Mouse (Mus musculus) testis, postnatal 14 days (tissue): ENCODE data around the gene Slc31a1.
A peak's percentile ranks its signal among the peaks of the same experiment; 100 is the strongest.

Experiments
- DNase-seq: peaks from one replicate; pipeline ENCODE4 v3.0.0; 2021; ENCODE audit warnings: low spot score

Slc31a1 gene

DNA sequence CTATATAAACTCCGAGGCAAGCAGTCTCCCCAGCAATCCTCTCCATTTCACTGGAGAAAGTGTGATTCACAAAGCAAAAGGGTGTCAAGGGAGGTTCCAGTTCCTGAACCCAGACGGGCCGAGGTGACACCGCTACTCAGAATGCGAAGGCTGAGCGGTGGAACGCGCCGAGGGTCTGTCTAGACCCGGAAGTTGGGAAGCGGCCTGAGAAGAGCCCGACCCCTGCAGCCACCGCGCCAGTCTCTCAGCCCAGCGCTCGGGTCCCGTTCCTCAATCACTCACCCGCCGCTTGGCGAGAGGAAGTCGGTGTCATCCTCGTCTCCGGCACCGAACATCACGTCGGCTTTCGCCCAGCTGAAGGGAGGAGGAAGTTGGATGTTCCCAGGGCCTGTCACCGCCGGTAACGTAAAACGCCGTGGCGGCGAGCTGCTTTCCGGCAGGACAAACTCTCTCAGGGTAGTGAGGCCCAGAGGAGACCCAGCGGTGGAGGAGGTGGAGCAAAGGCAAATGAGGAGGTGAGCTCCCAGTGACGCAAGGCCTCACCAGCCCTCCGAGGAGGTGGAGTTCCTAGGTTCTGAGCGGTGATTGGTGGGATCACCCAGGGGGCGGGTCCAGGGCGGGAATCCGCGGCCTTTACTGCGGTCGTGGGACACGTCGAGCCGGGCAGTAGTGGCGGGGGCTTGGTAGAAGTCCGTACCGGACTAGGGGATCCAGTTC, at the start of gene Slc31a1, which contains the start of gene Fkbp15:
Gene Slc31a1 (plus strand): TSS at position 640 of the 717 bp plus-strand sequence.
Gene Fkbp15 (minus strand): TSS at position 461 of the 717 bp plus-strand sequence.
- DNase-seq: peak; percentile 99

DNA sequence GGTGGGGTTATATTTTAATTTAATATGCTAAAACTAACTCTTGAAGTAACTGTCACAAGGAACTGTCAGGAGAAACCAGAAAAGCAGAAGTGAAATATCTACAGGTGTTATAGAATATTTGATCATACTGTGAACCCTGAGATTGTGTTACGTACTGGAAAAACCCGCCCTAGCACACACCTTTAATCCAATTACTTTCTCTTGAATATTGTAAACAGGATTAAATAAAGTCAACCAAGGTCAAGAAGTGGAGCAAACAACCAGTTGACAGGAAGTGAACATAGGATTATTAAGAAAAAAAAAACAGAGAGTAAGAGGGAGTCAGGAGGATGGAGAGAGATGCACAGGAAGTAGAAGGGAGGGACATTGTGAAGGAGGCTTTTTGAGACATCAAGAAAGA, 47.7 kb upstream of the Slc31a1 start:
- DNase-seq: no peak

DNA sequence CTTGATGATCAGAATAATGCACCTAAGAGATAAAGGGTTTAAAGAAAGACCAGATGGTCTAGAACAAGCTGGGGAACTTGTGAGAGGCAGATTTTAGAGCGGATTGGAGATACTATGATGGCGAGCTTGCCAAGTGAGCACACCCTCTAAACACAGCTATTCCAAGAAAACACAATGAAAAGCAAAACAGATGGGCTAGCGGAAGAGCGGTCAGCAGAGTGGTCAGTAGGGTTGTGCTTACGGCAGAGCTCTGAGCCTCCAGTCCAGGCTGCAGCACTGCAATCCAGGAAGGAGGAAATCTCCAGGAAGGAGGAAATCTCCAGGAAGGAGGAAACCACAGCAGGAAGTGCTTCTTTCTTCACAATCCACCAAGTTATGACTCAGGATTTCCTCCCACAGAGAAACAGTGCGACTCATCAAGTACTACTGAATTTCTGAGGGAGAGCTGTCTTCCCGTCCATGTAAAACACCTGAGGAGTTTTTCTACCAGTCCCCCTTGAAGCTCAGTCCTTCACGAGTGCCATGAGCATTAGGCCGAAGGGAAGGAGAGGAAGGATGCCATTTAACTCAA, 46.8 kb upstream of the Slc31a1 start:
- DNase-seq: no peak

DNA sequence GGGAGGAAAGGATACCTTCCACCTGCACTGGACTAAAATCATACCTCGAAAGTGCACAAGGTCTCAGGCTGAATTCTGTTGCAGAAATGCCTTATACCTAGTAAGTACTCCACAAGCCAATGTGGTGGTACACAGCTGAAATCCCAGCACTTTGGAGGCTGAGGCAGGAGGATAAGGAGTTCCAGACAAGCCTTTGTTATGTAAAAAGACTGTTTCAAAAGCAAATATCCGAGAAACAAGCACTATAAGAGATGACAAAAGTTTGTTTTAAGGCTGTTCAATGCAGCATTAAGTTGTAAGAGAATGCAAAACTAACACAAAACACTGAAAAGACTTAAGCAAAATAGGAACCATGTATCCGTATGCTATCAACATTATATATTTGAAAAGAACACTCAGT, 46.0 kb upstream of the Slc31a1 start:
- DNase-seq: no peak

DNA sequence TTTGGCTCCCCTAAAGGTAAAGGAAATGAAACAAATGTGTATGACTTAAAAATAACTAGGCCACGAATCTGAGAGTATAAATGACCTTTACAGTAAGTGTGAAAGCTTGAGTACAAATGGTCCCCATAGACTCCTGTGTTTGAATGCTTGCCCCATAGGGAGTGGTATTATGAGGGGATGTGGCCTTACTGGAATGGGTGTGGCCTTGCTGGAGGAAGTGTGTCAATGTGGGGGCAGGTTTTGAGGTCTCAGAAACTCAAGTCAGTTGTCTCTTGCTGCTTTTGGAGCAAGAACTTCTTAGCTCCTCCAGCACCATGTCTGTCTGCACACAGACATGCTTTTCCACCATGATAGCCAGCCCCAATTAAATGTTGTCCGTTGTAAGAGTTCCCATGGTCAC, 44.1 kb upstream of the Slc31a1 start:
- no peak for DNase-seq

DNA sequence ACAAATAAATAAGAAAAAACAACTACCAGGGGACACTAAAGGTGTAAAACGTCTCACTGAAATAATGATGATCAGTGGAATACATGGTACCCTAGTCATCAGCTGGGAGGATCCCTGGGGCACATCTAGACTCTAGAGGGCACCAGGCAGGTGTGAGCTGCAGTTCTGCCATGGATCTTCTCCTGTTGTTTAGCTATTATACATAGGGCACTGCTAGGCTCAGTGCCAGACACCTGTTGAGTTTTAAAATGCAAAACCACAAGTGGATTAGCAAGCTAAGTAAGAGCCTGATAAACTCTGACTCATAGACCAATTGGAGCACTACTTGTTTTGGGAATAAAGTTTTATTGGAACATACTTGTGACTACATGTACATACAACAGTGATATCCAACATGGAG, 42.2 kb upstream of the Slc31a1 start:
- DNase-seq: no peak

DNA sequence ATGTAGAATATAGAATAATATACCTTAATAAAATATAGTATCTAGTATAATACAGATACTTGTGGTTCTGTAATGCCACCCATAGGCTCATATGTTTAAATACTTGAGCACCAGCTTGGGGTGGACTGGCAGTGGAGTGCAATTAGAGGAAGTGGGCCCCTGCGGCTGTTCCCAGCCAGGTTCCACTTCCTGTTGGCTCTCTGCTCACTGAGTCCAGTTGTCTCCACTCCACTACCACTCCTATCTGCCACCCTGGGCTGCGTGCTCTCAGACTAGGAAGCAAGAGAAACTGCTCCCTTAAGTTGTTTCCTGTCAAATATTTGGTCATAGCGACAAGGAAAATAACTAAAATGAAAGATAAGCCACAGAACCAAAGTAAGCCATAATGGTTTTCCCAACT, 37.8 kb upstream of the Slc31a1 start:
- DNase-seq: no peak

DNA sequence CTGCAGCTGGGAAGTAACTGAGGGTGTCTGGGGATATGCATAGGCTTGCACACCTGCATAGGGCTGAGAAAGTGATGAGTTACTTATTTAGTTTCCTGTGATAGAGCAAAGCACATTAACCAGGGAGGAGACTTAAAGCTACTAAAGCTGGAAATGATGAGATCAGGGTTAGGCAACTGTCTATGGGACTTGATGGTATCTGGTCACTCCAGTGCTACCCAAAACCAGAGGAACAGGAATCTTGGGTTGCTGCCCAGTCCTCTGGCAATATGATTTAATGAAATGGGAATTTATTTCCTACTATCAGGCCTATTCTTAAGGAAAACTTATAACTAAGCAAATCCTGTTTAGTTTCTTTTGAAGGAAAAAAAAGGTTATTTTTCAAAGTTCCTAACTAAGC, 34.4 kb upstream of the Slc31a1 start:
- no peak for DNase-seq

DNA sequence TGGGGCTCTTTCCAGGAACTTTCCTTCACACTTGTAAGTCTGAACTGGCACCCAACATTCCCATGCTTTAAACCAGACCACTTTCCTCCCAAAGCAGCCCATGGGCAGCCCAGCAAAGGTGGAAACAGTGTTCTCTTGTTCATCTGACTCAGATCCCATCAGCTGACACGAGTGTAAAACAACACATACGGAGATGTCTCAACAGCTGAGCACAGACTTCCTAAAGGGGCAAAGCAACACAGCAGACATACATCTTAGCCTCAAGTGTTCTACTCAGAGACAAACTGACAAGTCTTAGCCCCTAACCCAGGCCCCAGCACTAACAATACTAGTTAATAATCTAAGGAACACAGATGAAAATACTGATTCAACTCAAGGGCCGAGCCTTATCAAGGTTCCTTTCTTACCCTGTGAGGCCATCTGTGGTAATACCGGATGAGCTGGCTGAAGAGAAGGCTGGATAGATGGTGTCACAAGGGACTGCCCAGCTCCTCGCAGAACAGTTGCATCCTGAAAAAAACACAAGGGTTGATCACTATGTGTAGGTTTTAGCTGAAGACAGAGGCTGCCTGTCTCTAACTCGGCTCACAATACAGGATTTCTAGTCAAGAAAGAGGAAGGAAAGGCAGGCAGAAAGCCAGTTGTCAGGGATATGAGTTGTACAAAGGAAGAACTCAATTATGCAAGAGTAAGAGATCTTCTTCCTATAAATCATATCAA, 31.4 kb upstream of the Slc31a1 start:
- DNase-seq: no peak

DNA sequence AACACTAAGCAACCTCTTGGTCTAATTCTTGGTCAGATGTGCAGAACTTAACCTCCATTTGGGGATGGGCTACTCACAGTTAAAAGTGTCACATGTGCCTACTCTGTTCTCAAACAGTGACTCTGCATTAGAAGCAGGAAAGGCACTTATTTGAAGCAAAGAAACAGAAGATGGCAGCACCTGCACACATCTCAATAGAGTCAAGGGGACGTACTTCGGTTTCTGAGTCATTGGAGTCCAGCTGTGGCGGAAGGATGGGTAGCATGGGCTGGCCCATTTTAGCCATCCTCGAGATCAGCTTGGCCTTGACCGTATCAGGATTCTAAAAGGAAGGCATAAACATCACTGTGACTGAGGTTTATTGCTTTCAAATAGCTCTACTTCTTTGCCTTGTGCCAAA, 28.6 kb upstream of the Slc31a1 start:
- DNase-seq: no peak

DNA sequence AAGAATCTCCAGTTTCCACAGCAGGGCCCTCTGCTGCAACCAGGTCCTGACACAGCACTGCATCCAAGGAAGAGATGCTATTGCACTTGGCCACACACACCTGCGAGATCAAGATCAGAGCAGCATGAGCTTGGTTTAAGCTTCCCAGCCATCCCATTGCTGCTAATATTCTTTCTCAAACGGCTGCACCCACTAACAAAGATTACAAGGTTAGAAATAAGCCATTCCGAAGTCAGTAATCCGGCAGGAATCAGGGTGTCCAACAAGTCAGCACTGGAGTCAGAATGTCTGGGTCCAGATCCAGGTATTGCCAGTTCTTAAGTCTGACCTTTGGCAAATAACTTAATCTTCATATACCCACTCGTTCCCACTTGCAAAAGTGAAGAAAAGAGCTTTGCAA, 22.0 kb upstream of the Slc31a1 start:
- DNase-seq: no peak

DNA sequence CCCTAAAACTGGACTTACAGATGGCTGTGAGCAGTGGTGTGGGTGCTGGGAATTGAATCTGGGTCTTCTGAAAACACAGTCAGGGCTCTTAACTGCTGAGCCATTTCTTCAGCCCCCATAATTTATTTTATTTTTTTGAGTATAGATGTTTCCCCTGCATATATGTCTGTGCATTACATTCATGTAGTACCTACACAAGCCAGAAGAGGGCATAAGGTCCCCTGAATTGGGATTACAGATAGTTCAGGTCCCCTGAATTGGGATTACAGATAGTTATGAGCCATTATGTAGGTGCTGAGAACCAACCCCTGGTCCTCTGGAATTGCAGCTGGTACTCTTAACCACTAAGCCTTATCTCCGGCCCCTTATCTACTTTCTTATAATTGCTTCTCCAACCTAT, 16.5 kb upstream of the Slc31a1 start:
- DNase-seq: no peak

DNA sequence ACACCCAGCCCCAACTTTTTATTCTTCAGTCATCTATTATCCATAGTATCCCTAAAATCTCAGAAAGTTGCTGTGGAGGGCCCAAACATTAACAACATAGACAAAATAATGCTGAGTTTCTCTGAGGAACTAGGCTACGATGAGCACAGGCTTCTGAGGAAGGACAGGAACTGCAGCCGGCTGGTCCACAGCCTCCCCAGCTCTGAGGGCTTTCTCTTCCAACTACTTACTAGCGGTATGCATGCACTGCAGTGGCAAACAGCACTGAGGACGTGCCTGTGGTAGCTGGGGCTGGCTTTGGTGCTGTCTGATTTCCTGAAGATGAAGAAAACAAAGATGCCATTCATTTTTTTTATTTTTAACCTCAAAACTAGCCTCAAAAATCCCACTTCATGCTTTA, 14.7 kb upstream of the Slc31a1 start:
- DNase-seq: no peak

DNA sequence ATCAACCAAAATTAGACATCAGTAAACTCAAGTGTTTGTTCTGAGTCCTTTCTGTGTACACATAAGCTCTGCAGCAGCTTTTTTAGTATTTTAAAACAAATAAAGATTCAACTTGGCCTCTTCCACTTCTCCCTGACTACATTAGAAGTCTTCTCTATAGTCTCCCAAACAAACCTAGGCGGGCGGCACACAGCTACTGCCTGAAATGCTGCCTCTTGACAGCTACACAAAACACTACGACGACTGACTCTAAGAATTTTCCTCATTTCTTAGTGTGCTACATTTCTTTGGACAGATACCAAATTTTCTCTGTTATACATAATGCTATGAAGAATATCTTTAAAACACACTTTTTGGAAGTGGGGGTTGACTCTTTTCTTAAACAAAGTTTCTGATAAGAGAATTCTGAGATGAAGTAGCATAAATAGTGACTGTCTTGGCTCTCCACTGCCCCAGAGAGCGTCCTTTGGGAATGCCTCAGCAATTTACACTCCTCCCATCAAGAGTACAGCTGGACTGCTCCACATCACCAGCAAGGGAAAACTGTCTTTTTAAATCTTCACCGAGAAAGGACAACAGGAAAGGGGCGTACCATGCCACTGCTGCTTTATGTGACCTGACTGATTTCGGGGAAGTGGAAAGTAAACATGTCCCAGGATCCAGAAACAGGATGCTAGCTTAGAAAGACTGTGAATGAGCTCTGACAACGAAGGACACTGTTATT, 12.8 kb upstream of the Slc31a1 start:
- no peak for DNase-seq

DNA sequence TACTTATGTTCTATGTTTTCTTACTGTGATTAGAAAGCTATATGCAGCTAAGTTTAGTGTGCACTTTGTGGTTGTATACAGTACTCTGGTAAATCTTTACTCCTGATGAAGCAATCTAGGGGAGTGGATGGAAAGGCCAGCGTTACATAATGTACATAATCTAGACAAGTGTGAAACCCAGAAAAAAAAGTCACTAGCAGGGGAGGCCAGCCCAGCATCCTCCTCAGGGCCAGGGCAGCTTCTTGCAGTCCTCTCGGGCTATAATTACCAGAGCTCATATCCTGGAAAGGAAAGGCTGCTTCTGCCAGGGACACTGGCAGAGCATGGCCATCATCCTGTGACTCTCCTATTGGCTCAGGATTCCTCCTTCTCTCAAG, 12.2 kb upstream of the Slc31a1 start:
- DNase-seq: no peak

DNA sequence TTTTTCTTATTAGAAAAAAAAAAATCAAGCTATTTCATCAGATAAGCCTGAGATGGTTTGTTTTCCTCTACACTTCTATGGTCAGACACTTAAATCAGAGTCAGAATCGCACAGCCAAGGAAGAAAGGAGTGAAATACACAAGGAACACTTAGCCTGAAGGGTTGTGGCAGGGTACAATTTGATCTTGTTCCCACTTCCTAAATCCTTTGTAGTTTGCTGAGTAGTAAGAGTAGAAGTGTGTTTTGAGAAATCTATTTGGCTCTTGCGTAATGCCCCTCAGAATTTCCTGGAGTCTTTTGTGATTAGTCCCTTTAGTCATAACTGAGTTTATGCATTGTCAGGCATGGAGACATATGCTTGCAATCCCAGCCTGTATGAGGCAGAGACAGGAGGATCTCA, 11.2 kb upstream of the Slc31a1 start:
- no peak for DNase-seq

DNA sequence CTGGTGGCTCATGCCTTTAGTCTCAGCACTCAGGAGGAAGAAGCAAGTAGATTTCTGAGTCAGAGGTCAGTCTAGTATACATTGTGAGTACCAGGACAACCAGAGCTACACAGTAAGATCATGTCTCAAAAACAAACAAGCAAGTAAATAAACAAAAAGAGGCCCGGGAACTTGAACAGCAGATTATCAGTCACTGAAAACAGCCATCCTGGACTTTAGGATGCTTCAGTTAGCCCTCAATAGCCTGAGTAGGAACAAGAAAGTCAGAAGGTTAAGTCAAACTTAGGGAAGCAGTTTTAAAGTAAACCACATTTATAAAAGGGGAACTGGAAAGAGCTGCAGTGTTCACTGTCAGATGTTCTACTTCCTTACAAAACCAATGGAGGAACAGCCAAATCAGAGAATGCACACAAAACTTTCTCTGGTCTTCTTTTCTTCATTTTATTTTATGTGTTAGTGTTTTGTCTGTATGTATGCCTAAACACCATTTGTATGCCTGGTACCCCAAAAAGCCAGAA, 2.8 kb upstream of the Slc31a1 start:
- DNase-seq: no peak

DNA sequence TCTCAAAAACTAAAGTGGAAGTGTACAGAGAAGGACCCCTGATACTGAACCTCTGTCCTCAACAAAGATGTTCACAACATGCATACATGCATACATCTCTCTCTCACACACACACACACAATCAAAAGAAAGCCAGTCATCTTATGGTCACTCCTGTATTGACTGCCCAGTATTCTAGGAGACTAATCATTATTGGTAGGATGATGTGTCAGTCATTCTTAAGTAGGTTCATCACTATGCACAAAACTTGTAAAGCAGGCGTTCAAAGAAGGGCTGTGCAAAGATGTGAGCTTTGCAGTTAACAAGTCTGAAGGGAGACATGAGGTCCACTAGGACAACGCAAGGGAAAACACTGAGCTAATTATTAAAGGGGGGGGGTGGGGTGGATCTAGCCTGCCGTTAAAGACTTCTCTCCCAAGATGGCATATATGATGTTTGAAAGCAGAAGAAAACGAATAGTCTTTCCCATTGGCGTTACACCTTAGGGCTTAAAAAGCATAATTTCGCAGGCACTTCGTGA, 1.2 kb upstream of the Slc31a1 start:
- no peak for DNase-seq

DNA sequence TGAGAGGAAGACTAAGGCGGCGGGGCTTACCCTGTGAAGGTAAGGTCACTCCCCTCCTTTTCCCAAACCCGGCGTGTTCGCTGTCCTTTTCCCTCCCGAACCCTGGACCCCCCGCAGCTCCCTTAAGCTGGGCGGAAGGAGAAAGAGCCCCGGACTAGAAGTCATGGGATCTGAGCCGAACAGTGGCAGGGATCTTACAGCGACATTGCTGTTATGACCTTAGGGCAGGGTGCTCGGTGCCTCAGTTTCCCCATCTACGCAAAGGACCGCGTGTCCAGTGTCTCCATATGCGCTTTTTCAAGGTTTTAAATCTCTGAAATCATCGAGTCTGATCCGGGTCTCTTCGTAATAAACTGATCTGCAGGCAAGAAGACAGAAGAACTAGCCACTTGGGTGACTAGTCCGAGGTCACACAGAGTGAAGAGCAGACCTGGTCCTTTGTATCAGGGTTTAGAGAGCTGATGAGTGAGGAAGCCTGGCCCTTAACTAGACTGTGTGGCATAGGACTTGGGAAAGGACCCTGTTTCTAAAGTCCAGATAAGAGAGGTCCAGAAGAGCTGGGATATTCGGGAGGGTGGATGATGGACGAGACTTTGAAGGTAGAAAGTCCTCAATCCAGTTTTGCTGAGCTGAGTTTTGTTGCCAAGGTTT, 403 bp downstream of the Slc31a1 start:
- DNase-seq: no peak

DNA sequence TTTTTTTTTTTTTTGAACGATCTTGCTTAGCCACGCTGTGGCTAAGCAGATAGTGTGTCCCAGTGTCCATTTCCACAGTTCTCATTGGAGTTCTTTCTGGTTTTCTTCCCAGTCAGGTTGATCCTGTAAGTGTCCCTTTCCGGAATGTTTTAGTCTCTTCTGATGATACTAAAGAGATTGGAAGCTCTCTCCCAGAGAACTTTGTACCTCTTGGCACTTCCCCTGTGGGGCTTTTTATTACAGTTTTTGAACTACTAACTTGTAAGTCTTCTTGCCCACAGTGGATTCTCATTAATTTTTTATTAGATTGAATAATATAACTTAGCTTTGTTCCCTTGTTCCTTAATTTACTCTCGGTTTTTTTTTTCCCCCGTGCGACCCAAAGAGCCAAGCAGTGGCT, 1.0 kb downstream of the Slc31a1 start:
- DNase-seq: no peak

DNA sequence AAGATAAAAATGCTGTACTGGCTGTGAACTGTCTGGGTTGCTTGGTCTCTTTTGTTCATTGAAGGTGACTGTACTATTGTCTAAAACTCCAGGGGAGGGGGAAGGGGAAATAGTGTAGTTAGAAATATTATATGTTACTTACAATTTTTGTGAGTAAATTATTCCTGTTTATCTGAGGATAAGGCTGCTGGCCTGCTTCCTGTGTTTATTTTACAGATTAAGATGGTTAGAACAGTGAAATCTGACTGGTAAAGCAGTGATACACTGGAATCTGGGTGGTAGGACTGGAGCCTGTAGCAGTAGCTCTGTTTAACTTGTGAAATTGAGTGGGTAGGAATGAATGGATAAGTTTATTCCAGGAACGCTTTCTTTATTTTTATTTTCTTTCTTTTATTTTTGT, 1.5 kb downstream of the Slc31a1 start:
- no peak for DNase-seq

DNA sequence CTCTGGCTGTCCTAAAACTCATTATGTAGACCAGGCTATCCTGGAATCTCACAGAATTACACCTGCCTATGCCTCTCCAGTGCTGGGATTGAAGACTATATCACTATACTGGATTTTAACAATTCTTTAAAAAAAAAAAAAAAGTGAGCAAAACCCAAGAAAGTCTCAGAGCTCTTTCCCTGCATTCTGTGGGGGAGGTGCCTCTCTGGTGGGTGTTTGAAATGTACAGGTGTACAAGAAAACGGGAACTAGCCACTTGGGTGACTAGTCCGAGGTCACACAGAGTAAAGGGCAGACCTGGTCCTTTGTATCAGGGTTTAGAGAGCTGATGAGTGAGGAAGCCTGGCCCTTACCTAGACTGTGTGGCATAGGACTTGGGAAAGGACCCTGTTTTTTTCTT, 1.9 kb downstream of the Slc31a1 start:
- DNase-seq: no peak
